Mouse (Mus musculus) left cerebral cortex, postnatal 36 days (tissue): ENCODE results near the gene Nat8. TPM values are rescaled to one million over a fixed set of nuclear protein-coding genes. Genes with fewer than 3 reads are reported as not detected.
"Not testable (repeated sequence)": the region's sequence is repeated elsewhere in the genome, so short reads cannot be mapped to it uniquely, and the experiment has no call there.

Experiments
- DNase-seq, 2 experiments: peaks; one replicate each; pipeline ENCODE4 v3.0.0; 2021 to 2022; ENCODE audit warnings: low spot score in 2 of 2, mixed read lengths in 1 of 2
- intact Hi-C: fragments of 180-260 bp; cut with DNase I; formaldehyde crosslinking; loops from one replicate; pipeline ENCODE4 v1.15.1; 2025
- total RNA-seq, 2 experiments: library from RNA; stranded (reverse); gene quantifications; 2 replicates each; pipeline ENCODE4 v1.2.3; 2021

The Nat8 gene
- total RNA-seq, 2 experiments from 2014 or later, result 2.7 to 3.6 TPM

- DNase-seq, result no peak
- intact Hi-C loops, result loop anchor here (2.0 kb wide), 1 partner anchor 56 kb away; no protein-coding TSS in a partner anchor
Measured at GRCm38 (mm10) chr6:85838674-85839073, 6.8 kb upstream of the Nat8 start.

GRCm38 (mm10) chr6:85837307-85837706 is 5.4 kb upstream of the Nat8 start:
- intact Hi-C loops, DNase-seq: not testable (repeated sequence)

- intact Hi-C loops, result not testable (repeated sequence)
- DNase-seq, result peak; percentile 36 to 52
Measured at GRCm38 (mm10) chr6:85836827-85837226, 4.9 kb upstream of the Nat8 start.

- DNase-seq, intact Hi-C loops: not testable (repeated sequence)
Measured at GRCm38 (mm10) chr6:85836098-85836497, 4.2 kb upstream of the Nat8 start.

- DNase-seq, intact Hi-C loops: not testable (repeated sequence)
Measured at GRCm38 (mm10) chr6:85835104-85835503, 3.2 kb upstream of the Nat8 start.

GRCm38 (mm10) chr6:85834504-85835100 is 2.7 kb upstream of the Nat8 start:
- intact Hi-C loops, result not testable (repeated sequence)

GRCm38 (mm10) chr6:85829462-85829861 is 2.4 kb downstream of the Nat8 start:
- DNase-seq, result no peak
- intact Hi-C loops, result no loop called here

More at GRCm38 (mm10) chr6:85834504-85835100, 2.7 kb upstream of the Nat8 start:
- not testable (repeated sequence) for DNase-seq

- intact Hi-C loops, result no loop called here
- no peak for DNase-seq
Measured at GRCm38 (mm10) chr6:85825886-85826285, 6.0 kb downstream of the Nat8 start.

GRCm38 (mm10) chr6:85823382-85824090 is 8.3 kb downstream of the Nat8 start:
- intact Hi-C loops, result no loop called here
- no peak for DNase-seq

- no peak for DNase-seq
- intact Hi-C loops, result no loop called here
Measured at GRCm38 (mm10) chr6:85822286-85822685, 9.6 kb downstream of the Nat8 start.

- intact Hi-C loops, result no loop called here
- DNase-seq, result no peak
Measured at GRCm38 (mm10) chr6:85820837-85821236, 11.0 kb downstream of the Nat8 start, which contains the start of the genes Nat8f6 and Nat8f5. Nat8f6 (minus strand) TSS chr6:85820954. Nat8f5 (minus strand) TSS chr6:85820972.

- intact Hi-C loops, result no loop called here
- DNase-seq, result no peak
Measured at GRCm38 (mm10) chr6:85818338-85818737, 13.5 kb downstream of the Nat8 start.

- no peak for DNase-seq
- intact Hi-C loops, result no loop called here
Measured at GRCm38 (mm10) chr6:85813339-85813738, 18.5 kb downstream of the Nat8 start.

- DNase-seq, intact Hi-C loops: not testable (repeated sequence)
Measured at GRCm38 (mm10) chr6:85810942-85811537, 20.8 kb downstream of the Nat8 start.

- intact Hi-C loops, DNase-seq: not testable (repeated sequence)
Measured at GRCm38 (mm10) chr6:85810514-85810913, 21.4 kb downstream of the Nat8 start.

- DNase-seq, intact Hi-C loops: not testable (repeated sequence)
Measured at GRCm38 (mm10) chr6:85809784-85810183, 22.1 kb downstream of the Nat8 start.

GRCm38 (mm10) chr6:85803180-85803579 is 28.7 kb downstream of the Nat8 start:
- intact Hi-C loops, DNase-seq: not testable (repeated sequence)
